Mouse (Mus musculus) spleen, adult 12 weeks (tissue): ENCODE data around the gene Zfp36l1.

ENCODE experiments used
- DNase-seq: peaks from one replicate; pipeline ENCODE4 v3.0.0; 2022; ENCODE audit warnings: low spot score

The Zfp36l1 gene

GRCm38 (mm10) chr12:80069040-80069439 is 43.8 kb downstream of the Zfp36l1 start:
- DNase-seq = no peak

DNA sequence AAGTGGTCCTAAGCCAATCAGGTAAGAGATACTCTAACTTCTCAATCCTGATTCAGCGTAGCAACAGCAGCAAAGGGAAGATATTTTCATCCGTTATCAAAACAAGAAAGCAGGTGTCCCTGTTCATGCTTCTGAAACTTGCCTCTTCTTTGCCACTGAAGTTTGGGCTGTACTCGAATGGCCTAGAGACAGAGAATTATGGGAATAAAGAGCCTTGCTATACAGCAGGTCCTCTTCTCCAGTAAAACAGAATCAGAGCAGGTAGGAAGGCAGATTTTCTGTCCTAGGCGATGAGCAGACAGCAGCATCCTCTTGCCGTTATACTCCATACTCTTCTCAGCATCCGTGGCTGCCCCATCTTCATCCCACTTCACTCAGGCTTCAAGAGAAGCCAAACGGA is 44.8 kb downstream of the Zfp36l1 start:
- DNase-seq = no peak

DNA sequence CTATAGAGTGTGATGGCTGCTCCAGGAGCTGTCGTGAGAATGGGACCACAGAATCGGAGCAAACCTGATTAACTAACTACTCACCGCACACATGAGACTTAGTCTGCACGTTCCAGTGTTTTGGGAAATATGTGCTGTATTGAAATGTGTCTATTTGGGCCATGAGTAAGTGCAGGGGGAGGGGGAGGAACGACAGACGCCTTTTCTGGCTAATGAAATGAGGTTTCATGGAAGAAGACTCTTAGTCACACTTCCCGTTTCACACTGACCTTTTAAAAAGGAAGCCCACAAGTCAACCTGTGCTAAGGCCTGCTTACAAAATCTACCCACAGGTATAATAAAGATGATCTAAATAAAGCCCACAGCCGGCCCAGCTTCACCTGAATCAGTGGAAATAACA is 47.8 kb downstream of the Zfp36l1 start:
- DNase-seq = no peak

- DNase-seq = no peak
Observed at GRCm38 (mm10) chr12:80064306-80064705, 48.5 kb downstream of the Zfp36l1 start.

DNA sequence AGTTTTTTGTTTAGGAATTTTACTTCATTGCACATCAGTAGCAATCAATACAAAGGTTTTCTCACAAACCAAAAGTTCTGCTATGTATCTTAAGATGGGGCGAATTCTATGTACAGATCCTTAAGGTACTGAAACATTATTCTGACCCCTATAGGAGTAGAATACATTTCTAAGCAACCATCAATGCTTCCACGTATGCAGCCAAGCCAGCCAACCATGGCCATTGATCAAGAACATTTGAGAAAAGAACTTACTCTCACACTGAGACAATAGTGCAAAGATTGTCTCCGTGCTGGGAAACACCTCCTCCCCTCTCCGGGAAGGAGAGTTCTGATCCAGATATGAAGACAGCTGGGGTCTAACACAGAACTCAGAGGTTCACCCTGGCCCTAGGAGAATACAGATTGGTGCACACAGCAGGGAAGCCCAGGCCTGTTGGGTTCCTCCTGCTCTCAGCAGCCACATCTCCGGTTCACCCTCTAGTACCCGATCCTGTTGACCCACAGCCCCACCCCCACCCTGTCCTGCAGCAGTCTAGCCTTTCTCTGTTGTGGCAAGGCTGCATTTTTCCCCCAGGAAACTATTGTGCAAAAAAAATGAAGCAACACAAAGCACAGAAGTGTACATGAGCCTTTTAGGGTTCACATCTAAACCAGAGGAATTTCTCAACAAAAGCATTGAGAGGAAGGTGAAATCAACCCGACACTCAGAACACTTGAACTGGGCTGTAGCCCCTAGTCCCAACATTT is 49.2 kb downstream of the Zfp36l1 start:
- DNase-seq = no peak

DNA sequence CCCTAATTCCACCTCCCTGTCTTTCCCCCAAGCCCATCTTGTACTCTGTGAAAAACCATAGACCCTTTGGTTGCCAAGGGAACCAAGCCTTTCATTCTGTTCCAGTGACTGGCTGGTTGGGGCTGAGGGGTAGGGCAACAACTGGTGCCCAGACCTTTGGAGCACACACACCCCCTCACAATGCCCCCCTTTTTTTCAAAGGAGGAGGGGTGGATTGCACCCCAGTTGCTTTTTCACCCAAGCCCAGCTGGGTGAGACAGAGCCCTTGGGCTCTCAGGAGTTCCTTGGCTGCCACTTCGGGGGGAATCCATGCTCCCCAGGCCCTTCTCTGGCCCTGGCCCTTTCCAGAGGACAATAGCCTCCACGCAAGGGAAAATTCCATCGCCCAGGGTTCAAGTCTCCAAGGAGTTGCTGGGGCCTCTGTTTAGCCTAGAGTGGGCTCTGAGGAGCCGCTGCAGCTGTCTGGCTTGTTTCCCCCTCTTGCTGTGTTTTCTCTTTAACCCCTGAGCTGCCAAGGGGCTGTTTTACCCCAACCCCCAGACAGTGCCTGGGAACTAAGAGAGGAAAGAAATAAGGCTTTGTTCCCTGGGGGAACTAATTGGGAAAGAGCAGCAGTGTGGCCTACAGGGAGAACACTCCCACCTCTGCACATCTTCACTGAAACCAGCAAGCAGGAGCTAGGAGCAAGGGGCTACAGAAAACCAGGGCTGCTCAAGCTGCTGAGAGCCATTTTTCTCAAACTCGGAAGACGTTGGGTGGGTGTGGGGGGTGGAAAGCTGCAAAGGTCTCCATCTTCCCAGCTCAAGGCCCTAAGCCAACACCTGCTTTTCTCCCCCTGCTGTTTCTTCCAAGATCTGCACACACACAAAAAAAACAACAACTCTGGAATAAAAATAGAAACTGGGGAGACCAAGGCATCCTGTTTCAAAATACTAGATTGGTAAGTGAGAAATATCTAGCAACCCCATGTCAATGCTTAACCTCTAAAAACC is 50.1 kb downstream of the Zfp36l1 start:
- DNase-seq = no peak

GRCm38 (mm10) chr12:80061810-80062209 is 51.0 kb downstream of the Zfp36l1 start:
- no peak for DNase-seq

- peak; percentile 16 for DNase-seq
Observed at GRCm38 (mm10) chr12:80060809-80061208, 52.0 kb downstream of the Zfp36l1 start.

GRCm38 (mm10) chr12:80060338-80060737 is 52.5 kb downstream of the Zfp36l1 start:
- no peak for DNase-seq

DNA sequence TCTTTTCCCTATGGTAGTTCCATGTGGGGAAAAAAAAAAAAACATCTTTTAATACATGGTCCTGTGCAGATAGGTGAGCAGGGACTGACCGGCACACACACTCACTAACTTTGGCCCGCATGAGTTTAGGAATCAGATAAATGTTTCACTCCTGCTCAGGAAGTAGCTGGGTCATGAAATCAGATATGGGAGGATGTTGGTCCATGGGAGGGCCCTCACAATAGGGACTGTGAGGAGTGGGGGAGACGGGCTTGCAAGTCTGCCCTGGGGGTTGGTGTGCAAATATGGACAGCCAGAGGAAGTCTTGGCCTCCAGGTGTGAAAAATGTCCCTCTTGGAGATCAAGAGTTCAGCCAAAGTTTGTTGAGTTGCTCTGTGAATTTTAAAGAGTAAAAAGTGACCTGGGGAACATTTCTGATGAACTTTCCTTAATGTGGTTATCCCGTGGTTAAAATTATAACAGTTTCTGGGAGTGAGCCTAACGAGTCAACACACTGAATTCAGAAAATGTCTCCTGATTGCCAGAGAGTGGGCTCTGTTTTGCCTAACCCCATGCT is 53.0 kb downstream of the Zfp36l1 start:
- DNase-seq = no peak
